Mouse (Mus musculus): ENCODE data around the gene Qdpr.
A peak's percentile ranks its signal among the peaks of the same experiment; 100 is the strongest.

The Qdpr gene

DNA sequence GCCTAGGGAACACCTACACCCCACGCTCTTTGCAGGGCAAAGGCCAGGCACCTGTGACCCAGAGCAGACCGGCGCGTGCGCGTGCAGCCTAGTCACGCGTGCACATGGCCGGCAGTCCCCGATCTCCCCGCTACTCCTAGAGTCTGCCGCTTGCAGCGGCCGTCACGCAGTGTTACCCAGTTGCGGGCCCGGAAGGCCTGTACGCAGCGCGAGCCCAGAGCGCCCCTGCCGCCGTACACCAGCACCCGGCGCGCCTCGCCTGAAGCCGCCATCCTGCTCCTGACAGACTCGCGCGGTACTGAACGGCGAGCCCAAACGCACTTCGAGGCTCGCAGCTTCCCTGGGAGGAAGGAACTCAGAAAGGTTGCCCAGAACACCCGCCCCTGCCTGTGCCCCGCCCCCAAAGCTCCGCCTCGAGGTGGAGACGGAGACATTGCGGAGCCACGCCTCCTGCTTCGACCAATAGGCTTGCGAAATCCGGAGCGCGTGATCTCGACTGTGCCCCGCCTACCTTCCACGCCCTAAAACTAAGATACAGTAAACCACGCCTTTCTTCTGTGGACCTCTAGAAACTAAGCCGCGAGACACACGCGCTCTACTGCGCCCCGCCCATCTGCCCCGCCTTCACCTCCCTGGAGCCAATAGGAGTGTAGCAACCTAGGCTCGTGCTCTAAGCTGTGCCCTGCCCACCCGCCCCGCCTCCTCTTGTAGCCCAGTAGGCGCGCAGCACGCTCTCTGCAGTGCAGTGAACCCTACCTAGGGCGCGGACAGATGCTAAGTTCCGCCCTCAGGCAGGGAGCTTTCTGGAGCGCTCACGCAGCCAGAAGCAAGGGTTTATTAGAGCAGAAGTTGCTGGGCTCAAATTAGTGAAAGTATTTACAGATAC is at the start of gene Qdpr:
Gene Qdpr, minus strand, starts transcription at position 406 of the 886 bp plus-strand sequence.
- peak; percentile 92 for ATAC-seq (ENCODE audit: low TSS enrichment)

DNA sequence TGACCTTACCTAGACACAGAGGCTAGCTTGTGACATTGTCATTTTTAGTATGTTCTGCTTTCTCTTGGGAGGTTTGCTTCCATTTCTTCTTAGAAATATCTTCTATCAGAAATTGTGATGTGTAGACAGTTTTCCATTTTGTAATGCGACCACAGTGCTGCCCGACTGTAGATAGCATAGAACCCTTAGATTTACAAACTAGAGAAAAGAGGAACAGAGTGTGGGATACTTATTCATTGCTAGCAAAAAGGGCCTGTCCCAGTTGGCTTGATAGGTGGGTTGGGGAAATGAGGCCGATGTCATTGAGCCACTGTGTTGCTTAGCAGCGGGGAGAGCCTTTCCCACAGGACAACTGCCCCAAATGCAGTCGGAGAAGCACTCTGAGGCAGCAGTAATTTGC is 47.5 kb upstream of the Qdpr start:
- ATAC-seq (ENCODE audit: low TSS enrichment) = no peak

DNA sequence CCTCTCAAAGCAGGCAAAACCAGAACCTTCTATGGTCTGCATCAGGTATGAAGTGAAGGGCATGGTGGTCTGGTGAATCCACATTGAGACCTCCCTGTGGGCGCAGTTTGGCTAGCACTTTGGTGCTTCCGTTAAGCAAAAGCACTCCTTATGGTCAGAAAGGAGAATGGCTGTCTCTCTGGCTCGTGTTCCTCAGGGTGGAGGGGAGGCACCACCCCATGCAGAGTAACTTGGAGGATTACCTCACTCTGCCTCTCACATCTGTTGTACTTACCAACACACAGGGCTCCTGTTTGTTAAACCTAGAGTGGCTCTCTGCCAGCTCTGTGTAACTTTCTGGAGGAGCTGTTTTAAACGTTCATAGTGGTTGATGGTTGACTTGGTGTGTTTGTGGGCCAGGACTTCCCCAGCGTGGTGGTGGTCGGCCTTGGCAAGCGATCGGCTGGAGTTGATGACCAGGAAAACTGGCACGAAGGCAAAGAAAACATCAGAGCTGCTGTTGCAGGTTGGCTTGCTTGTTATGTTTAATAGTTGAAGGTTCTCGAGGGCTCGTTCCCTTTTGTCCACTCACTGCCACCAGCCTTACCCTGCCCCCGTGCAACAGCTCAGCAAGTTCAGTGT is 47.0 kb upstream of the Qdpr start:
- ATAC-seq (ENCODE audit: low TSS enrichment) = no peak

DNA sequence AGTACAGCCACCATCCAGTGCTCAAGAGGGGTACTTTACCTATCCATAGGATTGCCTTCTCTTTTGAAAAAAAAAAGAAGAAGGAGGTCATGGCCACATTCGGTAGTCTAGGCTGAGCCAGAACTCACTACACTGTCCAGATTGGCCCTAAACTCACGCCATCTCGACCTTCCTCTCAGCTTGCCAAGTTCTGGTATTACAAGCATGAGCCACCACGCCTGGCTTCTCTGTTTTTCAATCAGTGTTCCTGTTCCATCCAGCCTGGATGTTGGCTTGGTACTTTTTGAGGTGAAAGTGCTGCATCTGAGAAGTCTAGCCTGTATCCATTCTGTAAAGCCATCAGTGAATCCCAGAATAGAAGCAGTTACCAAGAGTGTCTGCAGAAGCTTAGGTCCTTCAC is 46.4 kb upstream of the Qdpr start:
- no peak for ATAC-seq (ENCODE audit: low TSS enrichment)

DNA sequence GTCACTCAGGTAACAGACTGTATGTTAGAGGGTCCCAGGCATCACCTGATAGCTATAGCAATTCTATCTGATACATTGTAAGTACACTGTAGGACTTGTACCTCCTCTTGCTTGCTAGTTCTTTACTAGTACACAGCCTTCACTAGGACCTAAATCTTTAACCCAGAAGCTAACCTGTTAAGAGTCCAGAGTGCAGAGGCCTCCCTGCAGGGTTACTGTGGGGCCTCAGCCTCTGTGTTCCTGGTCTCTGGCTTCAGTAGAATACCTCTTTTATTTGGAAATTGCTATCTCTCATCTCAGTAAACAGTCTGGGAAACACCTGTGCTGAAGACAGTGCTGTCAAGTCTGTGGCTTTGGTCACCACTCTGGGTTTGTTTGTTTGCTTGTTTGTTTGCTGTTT is 46.0 kb upstream of the Qdpr start:
- ATAC-seq (ENCODE audit: low TSS enrichment) = no peak

DNA sequence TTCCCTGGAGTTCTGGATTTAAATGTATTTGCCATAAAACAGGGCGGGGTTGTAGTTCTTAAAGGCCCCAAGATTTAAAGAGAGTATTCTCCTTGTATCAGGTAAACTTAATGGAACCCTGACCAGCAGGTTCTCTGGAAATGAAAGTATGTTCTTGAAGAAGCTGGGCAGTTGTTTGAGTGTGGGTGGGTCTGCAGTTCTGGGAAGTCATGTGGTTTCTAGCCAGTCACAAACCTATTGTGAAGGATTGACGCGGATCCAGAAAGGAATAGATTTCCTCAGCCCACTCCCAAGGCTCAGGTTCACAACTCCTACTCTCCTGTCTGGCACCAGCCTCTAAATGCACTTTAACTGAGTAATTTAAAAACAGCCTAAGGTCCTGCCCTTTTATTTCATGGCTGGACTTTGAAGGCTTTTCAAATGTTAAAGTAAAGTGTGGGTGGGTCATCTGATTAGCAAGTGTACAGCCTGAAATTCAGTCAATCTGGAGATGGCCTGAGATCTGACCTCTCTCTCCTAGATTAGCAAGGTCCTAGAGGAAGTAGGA is 45.5 kb upstream of the Qdpr start:
- ATAC-seq (ENCODE audit: low TSS enrichment) = no peak

DNA sequence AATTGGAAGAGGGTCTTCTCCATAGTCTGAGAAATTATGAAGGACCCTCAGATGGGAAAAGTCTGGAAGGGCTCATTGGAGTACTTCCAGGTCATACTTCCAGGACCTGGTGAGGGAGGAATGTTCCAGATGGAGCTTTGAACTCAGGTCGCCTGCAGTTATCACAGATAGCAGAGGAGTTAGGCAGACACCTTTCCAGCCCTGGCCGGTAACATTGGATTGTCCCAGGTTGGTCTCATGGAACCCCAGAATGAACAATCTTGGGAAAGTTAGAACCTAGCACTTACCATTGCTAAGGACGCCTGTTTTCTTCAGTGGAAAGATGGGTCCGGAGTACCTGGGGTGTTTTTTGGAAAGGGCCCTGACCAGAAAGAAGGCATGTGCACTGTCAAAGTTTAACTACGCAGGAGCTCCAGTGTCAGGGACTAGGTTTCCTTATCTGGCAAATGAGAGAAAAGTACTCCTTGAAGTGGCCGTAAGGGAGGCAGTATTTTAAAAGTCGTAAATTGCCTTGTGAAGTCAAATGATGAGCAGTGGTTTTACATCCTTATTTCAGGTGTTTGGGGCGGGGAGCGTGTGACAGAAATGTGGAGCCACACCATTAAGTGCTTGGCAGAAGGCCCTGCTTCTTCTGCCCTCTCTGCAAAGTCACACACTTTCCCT is 44.2 kb upstream of the Qdpr start:
- ATAC-seq (ENCODE audit: low TSS enrichment) = no peak

DNA sequence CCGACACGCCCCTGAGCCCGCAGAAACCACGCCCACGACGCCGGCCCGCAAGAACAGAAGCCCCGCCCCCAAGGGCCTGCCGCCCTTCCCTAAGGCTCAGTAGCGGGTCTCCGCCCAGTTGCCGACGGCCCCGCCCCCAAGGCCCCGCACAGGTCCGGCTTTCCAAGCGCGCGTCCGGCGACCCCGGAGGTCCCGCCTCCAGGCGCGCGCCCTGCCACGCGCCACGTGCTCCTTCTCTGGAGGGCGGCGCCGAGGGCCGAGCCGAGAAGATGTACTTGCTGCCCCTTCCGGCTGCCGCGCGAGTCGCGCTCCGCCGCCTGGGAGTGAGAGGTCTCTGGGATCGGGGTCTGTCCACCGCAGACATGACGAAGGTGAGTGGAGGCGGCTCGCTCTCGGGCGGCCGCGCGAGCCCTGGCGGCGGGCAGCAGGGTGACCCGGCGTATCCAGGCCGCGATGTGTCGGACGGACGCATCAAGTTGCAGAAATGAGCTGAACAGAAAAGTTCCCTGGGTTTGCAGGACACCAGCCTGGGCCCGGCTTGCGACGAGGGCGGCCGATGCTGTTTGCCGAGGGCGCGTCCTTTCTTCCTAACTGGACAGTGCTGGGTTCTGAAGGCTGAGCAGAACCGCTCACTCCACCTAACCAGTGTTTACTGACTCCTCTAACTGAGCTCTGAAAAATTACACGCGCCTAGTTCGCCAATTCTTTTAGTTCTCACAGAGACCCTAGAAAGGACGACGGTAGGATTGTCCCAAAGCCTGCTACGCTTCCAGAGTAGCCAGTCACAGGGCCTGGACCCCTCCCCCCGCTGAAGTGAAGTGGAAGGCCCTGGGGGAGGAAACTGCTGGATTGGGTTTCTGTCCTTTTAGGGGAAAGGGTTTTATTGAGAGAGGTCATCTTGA is 43.4 kb upstream of the Qdpr start, which contains the start of gene Lap3:
Gene Lap3, plus strand, starts transcription at position 184 of the 902 bp plus-strand sequence.
- ATAC-seq (ENCODE audit: low TSS enrichment) = peak; percentile 89

DNA sequence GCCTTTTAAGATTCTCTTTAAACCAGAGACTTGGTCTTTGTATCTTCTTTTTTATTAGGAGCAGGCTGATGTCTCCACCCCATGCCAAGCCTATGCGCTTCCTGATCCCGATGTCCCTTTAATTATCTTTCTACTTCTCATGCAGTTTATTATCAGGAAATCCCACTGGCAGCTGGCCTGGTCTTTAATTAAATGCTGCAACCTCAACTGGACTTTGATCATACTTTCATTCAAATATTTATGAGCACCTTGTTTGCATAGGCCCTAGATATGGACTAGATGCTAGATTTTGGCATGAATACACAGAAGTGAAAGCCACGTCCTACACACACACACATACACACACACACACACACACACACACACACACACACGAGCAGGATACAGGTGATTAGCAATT is 41.7 kb upstream of the Qdpr start:
- ATAC-seq (ENCODE audit: low TSS enrichment) = no peak

DNA sequence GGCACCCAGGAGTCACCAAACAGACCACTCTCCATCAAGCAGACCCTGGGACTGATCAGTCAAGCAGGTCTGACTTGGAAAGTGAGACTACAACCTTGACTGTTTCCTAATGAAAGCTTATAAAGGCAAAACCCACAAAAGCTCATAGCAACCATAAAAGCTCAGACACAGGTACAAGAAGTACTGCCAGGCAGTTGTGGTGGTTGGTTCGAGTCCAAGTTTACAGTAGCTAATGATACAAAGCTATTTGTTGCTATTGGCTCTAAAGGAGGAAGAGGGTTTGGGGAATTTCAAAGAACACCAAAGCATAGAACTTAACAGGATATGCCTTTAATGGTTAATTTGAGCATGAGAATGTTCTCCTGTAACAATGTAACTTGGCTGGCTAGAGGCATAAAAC is 33.6 kb upstream of the Qdpr start:
- no peak for ATAC-seq (ENCODE audit: low TSS enrichment)

DNA sequence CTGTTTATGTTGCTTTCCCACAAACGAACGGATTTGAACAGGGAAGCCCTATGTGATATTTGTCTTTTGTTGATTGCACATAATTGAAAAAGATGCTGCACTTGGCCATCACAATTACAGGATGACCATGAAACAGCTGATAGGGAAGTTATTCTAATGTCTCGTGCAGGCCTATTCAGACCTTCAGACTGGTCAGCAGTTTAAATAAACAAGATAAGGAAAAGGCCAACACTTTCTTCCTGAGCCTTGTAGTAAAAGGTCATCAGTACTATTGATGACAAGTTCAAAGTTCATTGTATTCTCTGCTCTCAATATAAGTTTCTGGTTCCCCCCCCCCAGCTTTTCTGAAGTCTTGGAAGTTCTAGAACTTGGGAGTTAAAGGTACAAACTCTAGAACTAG is 32.6 kb upstream of the Qdpr start:
- no peak for ATAC-seq (ENCODE audit: low TSS enrichment)

DNA sequence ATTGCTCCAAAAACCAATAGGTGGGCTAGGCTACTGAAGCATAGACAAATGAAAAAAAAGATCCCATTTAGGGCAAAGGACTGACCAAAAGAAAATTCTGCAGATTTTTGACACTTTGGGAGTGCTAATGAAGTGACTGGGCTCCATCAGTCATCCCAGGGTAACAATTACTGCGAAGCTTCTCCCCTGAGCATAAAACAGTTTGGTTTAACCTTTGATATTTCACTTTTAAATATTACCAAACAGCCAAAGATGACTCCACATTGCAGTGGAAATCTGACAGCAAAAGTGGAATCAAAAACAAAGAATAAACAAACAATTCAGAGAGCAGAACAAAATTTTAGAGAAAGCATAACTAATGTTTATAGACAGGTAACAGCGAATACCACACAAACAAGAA is 31.1 kb upstream of the Qdpr start:
- ATAC-seq (ENCODE audit: low TSS enrichment) = no peak

DNA sequence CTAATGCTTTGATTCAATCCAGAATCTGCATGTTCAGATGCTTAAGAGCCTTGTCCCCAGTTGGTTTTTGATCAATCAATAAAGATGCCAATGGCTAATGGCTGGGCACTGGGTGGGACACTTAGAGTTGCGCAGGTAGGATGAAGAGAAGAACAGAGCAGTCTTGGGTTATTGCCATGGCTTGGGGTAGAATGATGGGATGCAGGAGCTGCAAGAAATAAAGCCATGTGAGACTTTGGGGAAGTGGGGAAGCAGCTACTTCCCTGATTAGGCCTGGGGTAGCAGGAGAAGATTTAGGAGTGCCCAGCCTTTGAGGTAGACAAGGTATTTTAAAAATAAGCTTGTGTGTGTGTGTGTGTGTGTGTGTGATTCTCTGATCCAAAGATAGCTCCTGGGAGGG is 30.0 kb upstream of the Qdpr start:
- no peak for ATAC-seq (ENCODE audit: low TSS enrichment)

DNA sequence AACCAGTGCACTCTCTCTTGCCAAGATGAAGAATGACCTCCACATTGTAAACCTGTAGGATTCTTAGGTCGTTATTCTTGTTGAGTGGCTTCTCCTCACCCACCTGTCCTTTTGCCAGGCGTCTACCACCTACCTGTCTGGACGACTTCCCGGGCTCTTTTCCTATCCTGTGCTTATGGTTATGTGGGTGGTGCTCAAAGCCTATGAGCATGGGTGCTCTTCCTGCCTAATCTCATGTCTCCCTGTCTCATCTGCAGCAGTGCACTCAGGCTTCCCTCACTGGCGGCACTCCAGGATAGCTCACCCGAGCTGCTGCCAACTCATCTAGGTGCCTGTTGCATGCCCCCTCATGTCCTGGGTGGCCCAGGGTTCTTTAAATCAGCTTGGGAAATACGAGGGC is 27.6 kb upstream of the Qdpr start:
- peak; percentile 18 for ATAC-seq (ENCODE audit: low TSS enrichment)

DNA sequence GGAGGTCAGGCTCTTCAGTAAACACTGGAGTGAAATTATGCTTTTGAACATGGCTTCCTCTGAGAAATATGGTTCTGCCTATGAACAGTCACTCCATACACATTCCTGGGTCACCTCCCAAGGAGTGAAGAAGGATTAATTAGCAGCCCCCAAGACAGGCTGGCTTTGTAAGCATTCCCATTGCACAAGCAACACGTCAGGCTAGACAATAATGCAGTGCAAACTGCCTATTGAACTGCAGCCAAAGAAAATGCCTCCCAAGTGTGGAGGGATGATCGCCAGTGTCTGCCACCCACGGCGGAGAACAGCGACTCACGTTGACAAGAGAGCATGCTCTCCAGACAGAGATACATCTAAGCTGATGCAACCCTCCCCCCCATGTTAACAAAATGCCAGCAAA is 26.3 kb upstream of the Qdpr start:
- ATAC-seq (ENCODE audit: low TSS enrichment) = peak; percentile 56

DNA sequence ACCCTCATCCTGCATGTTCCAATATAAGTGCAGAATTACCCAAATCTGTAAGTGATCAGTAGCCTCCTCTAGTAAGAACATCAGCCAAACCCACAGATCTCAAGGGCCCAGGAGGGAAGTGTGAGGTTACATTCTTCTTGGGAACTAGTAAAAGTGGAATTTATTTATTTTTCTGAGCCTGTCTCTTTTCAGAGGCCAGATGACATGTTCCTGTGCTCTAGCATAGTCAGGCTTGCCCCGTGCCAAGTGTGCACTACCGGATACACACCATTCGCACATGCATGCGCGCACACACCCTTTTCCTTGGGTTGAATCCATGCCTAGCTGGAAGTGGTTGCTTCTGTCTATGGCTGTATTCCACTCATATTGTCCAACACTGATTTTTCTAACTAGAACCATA is 25.7 kb upstream of the Qdpr start:
- no peak for ATAC-seq (ENCODE audit: low TSS enrichment)

DNA sequence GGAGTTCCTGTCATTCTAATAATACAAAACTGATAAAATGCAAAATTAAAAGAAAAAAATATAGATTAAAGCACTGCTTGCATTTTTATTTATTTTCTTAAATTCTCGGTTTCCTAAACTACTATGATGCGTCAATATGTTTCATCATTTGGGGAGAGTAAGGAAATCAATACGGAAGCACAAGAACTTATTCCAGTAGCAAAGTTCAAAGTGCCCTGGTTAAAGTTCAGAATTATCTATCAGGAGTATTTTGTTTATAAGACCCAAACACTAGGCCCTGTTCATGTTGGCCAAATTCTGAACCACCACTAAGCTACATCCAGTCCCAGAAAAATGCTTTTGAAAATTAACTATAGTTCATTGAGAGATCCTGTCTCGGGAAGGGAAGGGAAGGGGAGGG is 24.7 kb upstream of the Qdpr start:
- no peak for ATAC-seq (ENCODE audit: low TSS enrichment)

DNA sequence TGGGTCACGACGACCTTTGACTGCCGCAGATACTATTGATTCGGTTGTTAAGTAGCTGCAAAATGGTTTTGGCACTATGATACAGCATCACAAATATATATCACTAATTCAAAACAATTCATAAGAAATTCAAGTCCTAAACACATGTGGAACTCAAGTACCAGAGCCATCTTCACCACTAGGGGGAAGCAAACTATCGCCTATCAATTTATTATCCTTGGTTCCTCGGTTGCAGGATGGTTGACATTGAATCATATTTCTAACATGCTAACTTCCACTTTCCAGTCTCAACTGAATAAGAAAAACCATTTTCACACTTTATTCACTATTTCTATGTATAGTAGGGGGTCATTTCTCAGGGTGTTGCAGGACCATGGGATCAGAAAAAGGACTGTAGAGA is 24.2 kb upstream of the Qdpr start:
- peak; percentile 58; the same call in 1 of the 2 replicates for ATAC-seq (ENCODE audit: low TSS enrichment)

DNA sequence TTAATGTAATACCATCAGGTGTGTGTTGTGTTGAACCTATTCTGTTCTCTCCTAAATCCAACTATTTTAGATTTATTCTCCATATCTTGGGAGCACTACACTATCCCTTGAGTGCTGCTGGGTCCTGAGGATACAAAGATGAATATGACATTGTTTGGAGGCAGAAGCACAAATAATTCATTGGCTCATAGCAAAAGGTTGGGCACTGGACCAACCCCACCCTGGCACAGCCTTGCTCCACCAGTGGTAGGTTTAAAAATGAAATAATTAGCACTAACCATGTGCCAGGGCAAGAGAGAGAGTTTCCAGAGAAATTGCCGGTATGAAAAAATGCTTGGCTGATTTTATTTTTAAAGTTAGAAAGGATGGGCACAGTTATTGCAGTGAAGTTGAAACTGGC is 23.5 kb upstream of the Qdpr start:
- 0 out of 2 replicates have a peak, but pooled peaks have one; percentile 20 for ATAC-seq (ENCODE audit: low TSS enrichment)

DNA sequence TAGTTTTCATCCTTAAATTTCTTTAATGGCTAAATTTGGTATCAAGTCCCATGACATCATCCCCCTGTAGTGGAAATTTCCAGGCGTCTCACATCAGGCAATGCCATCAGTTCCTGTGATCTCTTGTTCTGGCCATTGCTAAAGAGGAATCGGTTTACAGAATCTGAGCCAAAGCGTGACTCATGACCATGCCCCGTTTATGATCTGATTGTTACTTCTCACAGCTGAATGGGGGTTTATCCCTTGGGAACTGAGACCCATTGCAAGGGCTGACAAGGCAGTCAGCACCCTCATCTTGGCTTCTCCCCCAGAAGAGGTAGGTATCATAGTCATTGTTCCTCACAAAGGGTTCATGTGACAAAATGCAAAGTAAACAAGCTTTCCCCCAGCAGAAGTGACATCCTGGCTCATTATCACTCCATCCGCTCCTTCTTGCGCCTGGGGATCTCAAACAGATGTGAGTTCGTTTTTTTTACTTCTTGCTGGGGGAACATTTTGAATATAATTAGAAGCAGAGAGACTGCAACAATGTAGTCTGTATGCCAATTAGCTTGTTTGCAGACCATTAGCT is 22.9 kb upstream of the Qdpr start:
- ATAC-seq (ENCODE audit: low TSS enrichment) = peak; percentile 50

DNA sequence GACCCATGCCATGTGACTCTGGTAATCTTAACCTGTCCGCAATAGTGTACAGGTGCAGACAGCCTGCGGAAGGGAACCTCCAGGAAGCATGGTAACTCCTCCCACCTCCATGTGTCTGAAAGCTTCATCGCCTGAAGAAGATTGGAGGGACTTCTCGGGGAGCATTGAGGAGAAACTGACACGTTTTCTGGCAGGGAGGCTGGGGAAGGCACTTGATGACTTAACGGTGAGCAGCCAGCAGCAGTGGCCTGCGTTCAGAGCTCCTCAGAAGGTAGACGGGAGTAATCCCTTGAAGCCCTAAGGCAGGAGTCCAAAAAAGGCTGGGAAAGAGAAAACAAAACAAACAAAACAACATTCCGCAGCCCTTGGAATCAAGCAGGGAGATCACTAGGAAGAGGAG is 4.4 kb upstream of the Qdpr start:
- no peak for ATAC-seq (ENCODE audit: low TSS enrichment)
